Mouse (Mus musculus) activated CD4-positive, CD25-positive, alpha-beta regulatory T cell, adult 9 weeks (primary cell): Measurements from ENCODE around the gene Prkag2. TPM values are rescaled to one million over a fixed set of nuclear protein-coding genes. Genes with fewer than 3 reads are reported as not detected.

Source experiments
- polyA plus RNA-seq: library from polyadenylated mRNA; unstranded; fragments of 100-300 nt; shearing (Covaris generic); gene quantifications from one replicate; pipeline ENCODE4 v1.2.1, GENCODE M21; 2017

Prkag2 gene
- 35.2 TPM for polyA plus RNA-seq

GRCm38 (mm10) chr5:25100516-25101125 lies at the start of gene Prkag2:
TSS of gene Prkag2 (minus strand) at chr5:25100642.

GRCm38 (mm10) chr5:24842274-24843102 lies 258.0 kb downstream of the Prkag2 start, which contains the start of gene Rheb:
TSS of gene Rheb (minus strand) at chr5:24842624.

Other genes starting within 250 kb of the Prkag2 start
- gene Galntl5, start 80.8 kb upstream of the Prkag2 start, polyA plus RNA-seq = not detected
- gene Galnt11, start 121.3 kb upstream of the Prkag2 start, polyA plus RNA-seq = 7.6 TPM
- gene E130116L18Rik, start 122.5 kb upstream of the Prkag2 start, polyA plus RNA-seq = not detected